Mouse (Mus musculus): Measurements from ENCODE around the gene Ptprz1. TPM values are rescaled to one million over a fixed set of nuclear protein-coding genes. Genes with fewer than 3 reads are reported as not detected.

Ptprz1 gene
- total and polyA plus RNA-seq, 3 experiments: not detected

- DNase-seq (ENCODE audit: extremely low read depth): no peak
- Histone ChIP-seq H3K27ac (ENCODE audit: insufficient read depth, low read depth) (no peak overlapping the region), H3K79me2 (replicated peaks; ENCODE audit: control insufficient read depth, extremely low read depth, insufficient read depth, poor library complexity, severe bottlenecking) (no peaks in the 10 kb centered on the region), H3K9me3 (replicated peaks; ENCODE audit: low read length) (no peaks in the 10 kb centered on the region), H3K36me3 (replicated peaks in 1 of 2; ENCODE audit: control insufficient read depth in 1 of 2, insufficient read depth in 1 of 2, low read length in 1 of 2) (no peaks in the 10 kb centered on the region), H3K4me2 (ENCODE audit: insufficient read depth, low read depth, poor library complexity, severe bottlenecking) (no peak overlapping the region), H3K4me1 (ENCODE audit: control insufficient read depth in 1 of 2, insufficient read depth in 2 of 2) (no peaks in the 10 kb centered on the region), H3K27me3 (replicated peaks) (no peaks in the 10 kb centered on the region), H3K9ac (ENCODE audit: insufficient read depth, low read depth) (no peak overlapping the region), H3K4me3 (replicated peaks in 1 of 3; ENCODE audit: low read depth in 2 of 3, low read length in 2 of 3, poor library complexity in 1 of 3) (no peak overlapping the region)
- TF ChIP-seq MXI1 (IDR thresholded peaks at IDR 0.05; ENCODE audit: low read depth, low read length): no peak
- dilution Hi-C loops (cut with MboI; ENCODE audit: extremely low pct_ligation_motif_present, extremely low pct_unique_long_range_greater_than_20kb, low sequenced_read_pairs): no loop called here
- in situ Hi-C loops (cut with MboI; ENCODE audit: low pct_ligation_motif_present, low pct_unique_long_range_greater_than_20kb, low sequenced_read_pairs): no loop called here
Measured at GRCm38 (mm10) chr6:22909257-22909907, 34.1 kb downstream of the Ptprz1 start.

DNA sequence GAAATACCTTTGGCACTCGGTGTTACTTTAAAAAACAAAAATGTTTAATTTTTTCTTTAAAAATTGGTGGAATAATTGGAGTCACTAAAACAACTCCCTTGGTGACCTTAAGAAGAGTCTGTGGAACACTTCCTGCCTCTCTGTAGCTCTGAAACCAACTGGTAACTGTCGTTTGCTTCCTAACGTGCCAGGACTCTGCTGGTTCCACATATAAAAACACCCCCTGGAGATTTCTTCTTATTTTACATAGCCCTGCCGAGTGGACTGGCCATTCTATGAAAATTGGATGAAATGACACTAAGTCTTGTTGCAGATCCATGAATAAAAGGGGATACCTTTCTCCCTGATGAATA is 34.6 kb downstream of the Ptprz1 start:
- Histone ChIP-seq H3K9ac (ENCODE audit: insufficient read depth, low read depth) (no peak overlapping the region), H3K79me2 (replicated peaks; ENCODE audit: control insufficient read depth, extremely low read depth, insufficient read depth, poor library complexity, severe bottlenecking) (no peaks in the 10 kb centered on the region), H3K36me3 (replicated peaks in 1 of 2; ENCODE audit: control insufficient read depth in 1 of 2, insufficient read depth in 1 of 2, low read length in 1 of 2) (no peaks in the 10 kb centered on the region), H3K27ac (ENCODE audit: insufficient read depth, low read depth) (no peak overlapping the region), H3K4me3 (replicated peaks in 1 of 3; ENCODE audit: low read depth in 2 of 3, low read length in 2 of 3, poor library complexity in 1 of 3) (no peak overlapping the region), H3K9me3 (replicated peaks; ENCODE audit: low read length) (no peaks in the 10 kb centered on the region), H3K27me3 (replicated peaks) (no peaks in the 10 kb centered on the region), H3K4me2 (ENCODE audit: insufficient read depth, low read depth, poor library complexity, severe bottlenecking) (no peak overlapping the region), H3K4me1 (ENCODE audit: control insufficient read depth in 1 of 2, insufficient read depth in 2 of 2) (no peaks in the 10 kb centered on the region)
- in situ Hi-C loops (cut with MboI; ENCODE audit: low pct_ligation_motif_present, low pct_unique_long_range_greater_than_20kb, low sequenced_read_pairs): no loop called here
- no peak for DNase-seq (ENCODE audit: extremely low read depth)
- dilution Hi-C loops (cut with MboI; ENCODE audit: extremely low pct_ligation_motif_present, extremely low pct_unique_long_range_greater_than_20kb, low sequenced_read_pairs): no loop called here
- TF ChIP-seq BHLHE40 (IDR thresholded peaks at IDR 0.05; ENCODE audit: low read depth, low read length) (no peak), RCOR1 (conservative IDR thresholded peaks at IDR 0.05; ENCODE audit: low read depth, low read length) (no peak), MXI1 (IDR thresholded peaks at IDR 0.05; ENCODE audit: low read depth, low read length) (no peak)

DNA sequence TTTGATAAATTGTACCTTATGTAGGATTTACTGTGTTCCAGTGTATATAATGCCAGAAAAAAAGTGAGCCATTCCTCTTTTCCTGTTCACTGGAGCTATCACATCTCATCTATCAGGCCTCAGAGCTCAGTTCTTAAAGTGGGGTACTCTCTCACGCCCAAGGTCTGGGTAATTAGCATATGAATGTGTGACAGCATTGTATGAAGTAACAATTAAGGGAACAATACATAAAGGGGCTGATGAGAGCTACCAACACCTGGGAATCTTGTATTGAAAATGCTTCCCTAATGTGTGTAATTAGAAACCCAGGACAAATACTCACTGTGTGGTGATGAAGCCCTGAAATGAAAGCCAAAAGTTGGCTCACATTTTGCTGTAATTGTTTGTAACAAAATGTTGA is 47.6 kb downstream of the Ptprz1 start:
- no peaks in the 10 kb centered on the region for H3K4me1 ChIP-seq (ENCODE audit: control insufficient read depth in 1 of 2, insufficient read depth in 2 of 2)
- H3K4me3 ChIP-seq (replicated peaks in 1 of 3; ENCODE audit: low read depth in 2 of 3, low read length in 2 of 3, poor library complexity in 1 of 3): no peak overlapping the region
- no peak for DNase-seq (ENCODE audit: extremely low read depth)
- TF ChIP-seq JUND (conservative IDR thresholded peaks at IDR 0.05; ENCODE audit: low read depth, low read length) (no peak), MXI1 (IDR thresholded peaks at IDR 0.05; ENCODE audit: low read depth, low read length) (no peak), ZNF384 (IDR thresholded peaks at IDR 0.05; ENCODE audit: low read depth, low read length) (no peak), CTCF (conservative IDR thresholded peaks at IDR 0.05 in 1 of 2, IDR thresholded peaks at IDR 0.05 in 1 of 2; ENCODE audit: low read depth in 2 of 2, low read length in 2 of 2) (no peak), BHLHE40 (IDR thresholded peaks at IDR 0.05; ENCODE audit: low read depth, low read length) (no peak), TCF12 (IDR thresholded peaks at IDR 0.05; ENCODE audit: low read depth, low read length) (no peak), CHD1 (IDR thresholded peaks at IDR 0.05; ENCODE audit: low read depth, low read length) (no peak), MAFK (IDR thresholded peaks at IDR 0.05; ENCODE audit: insufficient replicate concordance, low read length) (no peak), ZKSCAN1 (IDR thresholded peaks at IDR 0.05; ENCODE audit: borderline replicate concordance, low read depth, low read length) (no peak), NRF1 (IDR thresholded peaks at IDR 0.05; ENCODE audit: low read depth, low read length) (no peak), USF1 (IDR thresholded peaks at IDR 0.05; ENCODE audit: low read depth, low read length) (no peak), POLR2A (IDR thresholded peaks at IDR 0.05; ENCODE audit: low read depth, low read length) (no peak), SIN3A (IDR thresholded peaks at IDR 0.05; ENCODE audit: low read length) (no peak), KAT2A (IDR thresholded peaks at IDR 0.05; ENCODE audit: insufficient replicate concordance, low read length) (no peak)
- H3K9ac ChIP-seq (ENCODE audit: insufficient read depth, low read depth): no peak overlapping the region
- no peak overlapping the region for H3K4me2 ChIP-seq (ENCODE audit: insufficient read depth, low read depth, poor library complexity, severe bottlenecking)
- H3K27ac ChIP-seq (ENCODE audit: insufficient read depth, low read depth): no peak overlapping the region
- no peaks in the 10 kb centered on the region for H3K79me2 ChIP-seq (replicated peaks; ENCODE audit: control insufficient read depth, extremely low read depth, insufficient read depth, poor library complexity, severe bottlenecking)
- H3K36me3 ChIP-seq (replicated peaks in 1 of 2; ENCODE audit: control insufficient read depth in 1 of 2, insufficient read depth in 1 of 2, low read length in 1 of 2): no peaks in the 10 kb centered on the region
- H3K9me3 ChIP-seq (replicated peaks; ENCODE audit: low read length): no peaks in the 10 kb centered on the region
- no peaks in the 10 kb centered on the region for H3K27me3 ChIP-seq (replicated peaks)
- dilution Hi-C loops (cut with MboI; ENCODE audit: extremely low pct_ligation_motif_present, extremely low pct_unique_long_range_greater_than_20kb, low sequenced_read_pairs): no loop called here
- in situ Hi-C loops (cut with MboI; ENCODE audit: low pct_ligation_motif_present, low pct_unique_long_range_greater_than_20kb, low sequenced_read_pairs): no loop called here
